Mouse (Mus musculus) olfactory bulb, adult 2 months (tissue): Measurements from ENCODE around the gene Gabrr2.
"Not testable (repeated sequence)": the region's sequence is repeated elsewhere in the genome, so short reads cannot be mapped to it uniquely, and the experiment has no call there.

Experiments used
- CTCF ChIP-seq: fragments of 200-500 bp; IDR thresholded peaks from 2 replicates; pipeline ENCODE4 v1.5.1; 2012; ENCODE audit warnings: low read depth, mild to moderate bottlenecking, low read length, moderate library complexity; ENCODE audit not compliant: insufficient read depth
- POLR2A ChIP-seq: fragments of 200-500 bp; IDR thresholded peaks from 2 replicates; pipeline ENCODE4 v1.6.1; 2012; ENCODE audit warnings: mild to moderate bottlenecking, low read depth, low read length, moderate library complexity; ENCODE audit not compliant: insufficient read depth

DNA sequence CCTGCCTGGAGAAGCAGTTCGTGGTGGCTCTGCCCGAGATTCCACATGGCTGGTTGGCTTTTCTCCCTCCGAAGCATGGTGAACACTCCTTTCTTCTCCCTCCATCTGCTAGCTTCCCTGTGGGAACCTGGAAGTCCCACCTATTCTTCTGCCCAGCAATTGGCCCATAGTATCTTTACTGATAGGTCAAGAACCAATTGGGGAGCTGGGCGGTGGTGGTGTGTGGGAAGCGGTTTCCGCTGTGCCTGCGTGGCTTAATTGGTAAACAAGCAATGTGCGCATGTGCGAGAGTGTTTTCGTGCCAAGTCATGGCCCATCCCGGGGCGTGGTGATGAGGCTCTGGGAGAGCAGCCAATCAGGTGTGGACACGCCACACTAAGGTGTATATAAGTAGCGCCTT, 50.1 kb downstream of the Gabrr2 start:
- not testable (repeated sequence) for TF ChIP-seq POLR2A, CTCF
